Mouse (Mus musculus) layer of hippocampus, postnatal 36 days (tissue): ENCODE measurements around the gene Iqsec1. TPM values are rescaled to one million over a fixed set of nuclear protein-coding genes. Genes with fewer than 3 reads are reported as not detected.

ENCODE experiments used
- DNase-seq, 2 experiments: peaks; one replicate each; pipeline ENCODE4 v3.0.0; 2022
- total RNA-seq, 2 experiments: library from RNA; stranded (reverse); gene quantifications; 2 replicates each; pipeline ENCODE4 v1.2.3; 2021

The Iqsec1 gene
- total RNA-seq, 2 experiments from 2014 or later, result 243 to 261 TPM

GRCm38 (mm10) chr6:90781921-90782770 is 206.3 kb downstream of the Iqsec1 start:
- DNase-seq, result peak; percentile 78 to 82

GRCm38 (mm10) chr6:90780532-90780931 is 208.0 kb downstream of the Iqsec1 start:
- no peak for DNase-seq

- DNase-seq, result no peak
Observed at GRCm38 (mm10) chr6:90778841-90779240, 209.6 kb downstream of the Iqsec1 start.

- no peak for DNase-seq
Observed at GRCm38 (mm10) chr6:90777302-90777701, 211.2 kb downstream of the Iqsec1 start.

- DNase-seq, result no peak
Observed at GRCm38 (mm10) chr6:90775606-90776005, 212.9 kb downstream of the Iqsec1 start.

- no peak for DNase-seq
Observed at GRCm38 (mm10) chr6:90773811-90774233, 214.7 kb downstream of the Iqsec1 start.

- DNase-seq, result no peak
Observed at GRCm38 (mm10) chr6:90772120-90772519, 216.4 kb downstream of the Iqsec1 start.

GRCm38 (mm10) chr6:90768526-90768925 is 220.0 kb downstream of the Iqsec1 start:
- no peak for DNase-seq

- no peak for DNase-seq
Observed at GRCm38 (mm10) chr6:90767874-90768273, 220.6 kb downstream of the Iqsec1 start.

GRCm38 (mm10) chr6:90764753-90765152 is 223.7 kb downstream of the Iqsec1 start:
- DNase-seq, result no peak

- DNase-seq, result peak; percentile 54 to 66
Observed at GRCm38 (mm10) chr6:90763959-90764591, 224.4 kb downstream of the Iqsec1 start.

GRCm38 (mm10) chr6:90763295-90763694 is 225.2 kb downstream of the Iqsec1 start:
- no peak for DNase-seq

- DNase-seq, result no peak
Observed at GRCm38 (mm10) chr6:90762120-90762736, 226.3 kb downstream of the Iqsec1 start.

- no peak for DNase-seq
Observed at GRCm38 (mm10) chr6:90761301-90762056, 227.0 kb downstream of the Iqsec1 start.

- DNase-seq, result no peak
Observed at GRCm38 (mm10) chr6:90760886-90761285, 227.6 kb downstream of the Iqsec1 start.

- no peak for DNase-seq
Observed at GRCm38 (mm10) chr6:90759754-90760153, 228.7 kb downstream of the Iqsec1 start.

GRCm38 (mm10) chr6:90758155-90758554 is 230.3 kb downstream of the Iqsec1 start:
- no peak for DNase-seq

GRCm38 (mm10) chr6:90757427-90757883 is 231.0 kb downstream of the Iqsec1 start:
- no peak for DNase-seq

GRCm38 (mm10) chr6:90756561-90756960 is 231.9 kb downstream of the Iqsec1 start:
- no peak for DNase-seq

- DNase-seq, result no peak
Observed at GRCm38 (mm10) chr6:90755613-90755941, 232.9 kb downstream of the Iqsec1 start.

- no peak for DNase-seq
Observed at GRCm38 (mm10) chr6:90754927-90755612, 233.4 kb downstream of the Iqsec1 start.

- DNase-seq, result no peak
Observed at GRCm38 (mm10) chr6:90754093-90754492, 234.4 kb downstream of the Iqsec1 start.
